Comparison of ENCODE assay signal across 7 mouse cellular contexts in the genomic region with DNA sequence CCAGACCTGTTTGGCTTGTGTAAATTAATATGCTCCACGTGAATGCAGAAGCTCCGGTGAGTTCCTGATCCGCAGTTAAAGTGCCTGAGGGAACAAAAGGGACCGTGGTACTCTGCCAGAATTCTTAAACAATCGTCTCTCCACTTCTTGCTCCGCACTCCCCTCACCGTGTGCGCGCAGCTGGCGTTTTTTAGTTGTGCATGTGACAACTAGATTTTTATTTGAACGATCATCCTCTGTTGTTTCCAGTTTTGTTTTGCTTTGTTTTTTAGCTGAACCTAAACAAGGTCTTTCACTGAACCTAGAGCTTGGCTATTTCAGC. TPM values are rescaled to one million over a fixed set of nuclear protein-coding genes. Genes with fewer than 3 reads are reported as not detected.
A peak's percentile ranks its signal among the peaks of the same experiment; 100 is the strongest.
DNase-seq lines count a peak whose midpoint lies in the region; ATAC-seq and TF ChIP-seq lines count a peak whose summit lies in the region.

No protein-coding gene starts in this region.

- 26% methylated on average over 11 of the region's 11 CpGs for WGBS in lung, embryonic 16.5 days
- 33% methylated on average over 11 of the region's 11 CpGs for WGBS in lung, adult 2 months
- WGBS in forebrain, postnatal 0 days: 12% methylated on average over 11 of the region's 11 CpGs
- 40% methylated on average over 11 of the region's 11 CpGs for WGBS in liver, embryonic 14.5 days (ENCODE audit: insufficient replicate concordance)
- WGBS in stomach, postnatal 0 days: 16% methylated on average over 11 of the region's 11 CpGs

- peak overlapping the region; percentile 84 for H3K27ac ChIP-seq in lung, embryonic 16.5 days (ENCODE audit: low read length)
- H3K27ac ChIP-seq in forebrain, postnatal 0 days (ENCODE audit: low read depth, low read length): peak overlapping the region; percentile 85
- H3K27ac ChIP-seq in liver, embryonic 14.5 days: peak overlapping the region; percentile 34
- peak overlapping the region; percentile 56 for H3K27ac ChIP-seq in stomach, postnatal 0 days (replicated peaks)

- H3K4me3 ChIP-seq in lung, embryonic 16.5 days (ENCODE audit: low read length): no peak overlapping the region
- H3K4me3 ChIP-seq in lung, adult 2 months (replicated peaks; ENCODE audit: extremely low read depth, low read depth, low read length): no peak overlapping the region
- H3K4me3 ChIP-seq in forebrain, postnatal 0 days (ENCODE audit: low read depth, low read length): peak overlapping the region; percentile 40
- H3K4me3 ChIP-seq in liver, embryonic 14.5 days (ENCODE audit: insufficient read depth in 1 of 2, low read depth in 2 of 2, low read length in 2 of 2): no peak overlapping the region
- H3K4me3 ChIP-seq in stomach, postnatal 0 days (ENCODE audit: low read depth, low read length): no peak overlapping the region

- TF ChIP-seq CTCF in lung, adult 2 months (IDR thresholded peaks at IDR 0.05; ENCODE audit: insufficient read depth, low read length): no peak
- no peak for TF ChIP-seq CTCF in forebrain, postnatal 0 days (IDR thresholded peaks at IDR 0.05; ENCODE audit: low read depth)
- no peak for TF ChIP-seq CTCF in liver, embryonic 14.5 days (IDR thresholded peaks at IDR 0.05; ENCODE audit: low read depth)
- TF ChIP-seq CTCF in stomach, postnatal 0 days (IDR thresholded peaks at IDR 0.05; ENCODE audit: low read depth): no peak

- no peak for DNase-seq in lung, adult 2 months
- peak; percentile 72 for DNase-seq in forebrain, postnatal 0 days
- DNase-seq in liver, embryonic 14.5 days (ENCODE audit: low read depth in 3 of 3, low spot score in 3 of 3): no peak
- no peak for DNase-seq in stomach, postnatal 0 days (ENCODE audit: low spot score)
- no peak for DNase-seq in T-cell, adult 2 months (ENCODE audit: low spot score)
- no peak for DNase-seq in testis, postnatal 14 days (ENCODE audit: low spot score)

- H3K4me1 ChIP-seq in lung, embryonic 16.5 days (replicated peaks; ENCODE audit: control insufficient read depth, insufficient read depth, low read length): peaks cover 11% of the 10 kb centered on the region
- no peaks in the 10 kb centered on the region; the same call in 1 of the 2 replicates for H3K4me1 ChIP-seq in lung, adult 2 months (ENCODE audit: control insufficient read depth, insufficient read depth, low read length)
- H3K4me1 ChIP-seq in forebrain, postnatal 0 days (ENCODE audit: insufficient read depth): peaks cover 9% of the 10 kb centered on the region; the same call in 1 of the 2 replicates
- peaks cover 0 to 10% of the 10 kb centered on the region in 2 experiments; a peak in 2 of 4 replicates for H3K4me1 ChIP-seq in liver, embryonic 14.5 days (replicated peaks; ENCODE audit: control insufficient read depth in 2 of 2, insufficient read depth in 2 of 2, low read length in 1 of 2)
- 0 out of 2 replicates have a peak, but pooled peaks cover 4% of the 10 kb centered on the region for H3K4me1 ChIP-seq in stomach, postnatal 0 days (replicated peaks; ENCODE audit: control insufficient read depth, insufficient read depth)

- peak overlapping the region; percentile 73 for H3K4me2 ChIP-seq in lung, embryonic 16.5 days (ENCODE audit: low read depth, low read length)
- peak overlapping the region; percentile 59 for H3K4me2 ChIP-seq in forebrain, postnatal 0 days (ENCODE audit: low read depth)
- H3K4me2 ChIP-seq in liver, embryonic 14.5 days (ENCODE audit: low read depth): peak overlapping the region; percentile 65; the same call in 1 of the 2 replicates
- peak overlapping the region; percentile 59 for H3K4me2 ChIP-seq in stomach, postnatal 0 days (replicated peaks; ENCODE audit: low read depth)

- TF ChIP-seq EP300 in liver, embryonic 14.5 days (IDR thresholded peaks at IDR 0.05; ENCODE audit: low read depth): no peak
- no peak for TF ChIP-seq EP300 in stomach, postnatal 0 days (optimal IDR thresholded peaks at IDR 0.05)

- H3K9ac ChIP-seq in lung, embryonic 16.5 days (ENCODE audit: low read length): peak overlapping the region; percentile 38; the same call in 1 of the 2 replicates
- peak overlapping the region; percentile 67 for H3K9ac ChIP-seq in forebrain, postnatal 0 days
- no peak overlapping the region for H3K9ac ChIP-seq in liver, embryonic 14.5 days (replicated peaks)
- no peak overlapping the region for H3K9ac ChIP-seq in stomach, postnatal 0 days (ENCODE audit: low read length)

- H3K27me3 ChIP-seq in lung, embryonic 16.5 days (ENCODE audit: control insufficient read depth, insufficient read depth, low read depth, low read length): no peaks in the 10 kb centered on the region
- no peaks in the 10 kb centered on the region for H3K27me3 ChIP-seq in forebrain, postnatal 0 days (ENCODE audit: insufficient read depth, low read length)
- H3K27me3 ChIP-seq in liver, embryonic 14.5 days (ENCODE audit: control insufficient read depth, insufficient read depth, low read length): no peaks in the 10 kb centered on the region
- H3K27me3 ChIP-seq in stomach, postnatal 0 days (ENCODE audit: control insufficient read depth, insufficient read depth, low read length): no peaks in the 10 kb centered on the region

- TF ChIP-seq POLR2A in lung, adult 2 months (IDR thresholded peaks at IDR 0.05; ENCODE audit: borderline replicate concordance, extremely low read depth, low read depth, low read length): no peak

- no peak for ATAC-seq in lung, embryonic 16.5 days (ENCODE audit: low read depth)
- no peak for ATAC-seq in forebrain, postnatal 0 days
- ATAC-seq in liver, embryonic 14.5 days (ENCODE audit: insufficient read depth): no peak
- no peak for ATAC-seq in stomach, postnatal 0 days (ENCODE audit: low FRiP score, low TSS enrichment)

- H3K36me3 ChIP-seq in lung, embryonic 16.5 days (ENCODE audit: control insufficient read depth, insufficient read depth, low read length): no peaks in the 10 kb centered on the region
- no peaks in the 10 kb centered on the region for H3K36me3 ChIP-seq in forebrain, postnatal 0 days (ENCODE audit: insufficient read depth)
- no peaks in the 10 kb centered on the region for H3K36me3 ChIP-seq in liver, embryonic 14.5 days (replicated peaks; ENCODE audit: control insufficient read depth, insufficient read depth, low read depth)
- no peaks in the 10 kb centered on the region for H3K36me3 ChIP-seq in stomach, postnatal 0 days (ENCODE audit: control insufficient read depth, insufficient read depth, low read length)

- H3K9me3 ChIP-seq in lung, embryonic 16.5 days (ENCODE audit: control insufficient read depth, low read length): no peaks in the 10 kb centered on the region
- H3K9me3 ChIP-seq in forebrain, postnatal 0 days (ENCODE audit: low read length): no peaks in the 10 kb centered on the region
- no peaks in the 10 kb centered on the region for H3K9me3 ChIP-seq in liver, embryonic 14.5 days (ENCODE audit: control insufficient read depth, low read length)
- no peaks in the 10 kb centered on the region for H3K9me3 ChIP-seq in stomach, postnatal 0 days (ENCODE audit: control insufficient read depth, low read length)

RNA-seq across cellular contexts. Expression of a gene that starts 28.3 kb away (rescaled TPM):
- 20.3 and 20.7 TPM in 2 replicates for polyA plus RNA-seq in lung, embryonic 16.5 days (2015; fragmentation: Nextera tagmentation; extraction: Ambion mirVana)
- 3.7 and 4.6 TPM in 2 replicates for polyA plus RNA-seq in lung, adult 2 months (2012; rRNA removed)
- total RNA-seq in forebrain, postnatal 0 days (2014; rRNA removed): 4.6 and 7.5 TPM in 2 replicates
- polyA plus RNA-seq in forebrain, postnatal 0 days (2015; fragmentation: Nextera tagmentation; extraction: Ambion mirVana): 8.0 and 11.9 TPM in 2 replicates
- polyA plus RNA-seq in liver, embryonic 14.5 days (2012; rRNA removed): 17.7 and 23.1 TPM in 2 replicates
- polyA plus RNA-seq in liver, embryonic 14.5 days (2014; fragmentation: Nextera tagmentation; extraction: Ambion mirVana): 40.2 and 48.1 TPM in 2 replicates
- polyA plus RNA-seq in stomach, postnatal 0 days (2015; fragmentation: Nextera tagmentation; extraction: Ambion mirVana): 44.0 and 44.8 TPM in 2 replicates

RNA-seq across cellular contexts. Expression of a gene that starts 28.4 kb away (rescaled TPM):
- polyA plus RNA-seq in lung, embryonic 16.5 days (2015; fragmentation: Nextera tagmentation; extraction: Ambion mirVana): 0.87 and 1.3 TPM in 2 replicates
- polyA plus RNA-seq in lung, adult 2 months (2012; rRNA removed): 0.03 and 0.05 TPM in 2 replicates
- 36.1 and 38.8 TPM in 2 replicates for total RNA-seq in forebrain, postnatal 0 days (2014; rRNA removed)
- 22.7 and 35.2 TPM in 2 replicates for polyA plus RNA-seq in forebrain, postnatal 0 days (2015; fragmentation: Nextera tagmentation; extraction: Ambion mirVana)
- polyA plus RNA-seq in liver, embryonic 14.5 days (2012; rRNA removed): 0.39 and 0.50 TPM in 2 replicates
- 0.67 and 0.81 TPM in 2 replicates for polyA plus RNA-seq in liver, embryonic 14.5 days (2014; fragmentation: Nextera tagmentation; extraction: Ambion mirVana)
- polyA plus RNA-seq in stomach, postnatal 0 days (2015; fragmentation: Nextera tagmentation; extraction: Ambion mirVana): 0.69 and 0.87 TPM in 2 replicates

RNA-seq across cellular contexts. Expression of a gene that starts 43.7 kb away (rescaled TPM):
- polyA plus RNA-seq in lung, embryonic 16.5 days (2015; fragmentation: Nextera tagmentation; extraction: Ambion mirVana): 2.7 and 3.3 TPM in 2 replicates
- polyA plus RNA-seq in lung, adult 2 months (2012; rRNA removed): 1.3 and 6.2 TPM in 2 replicates
- total RNA-seq in forebrain, postnatal 0 days (2014; rRNA removed): 1.7 and 1.9 TPM in 2 replicates
- 1.7 and 2.1 TPM in 2 replicates for polyA plus RNA-seq in forebrain, postnatal 0 days (2015; fragmentation: Nextera tagmentation; extraction: Ambion mirVana)
- polyA plus RNA-seq in liver, embryonic 14.5 days (2012; rRNA removed): 1.9 and 2.9 TPM in 2 replicates
- 6.4 and 7.4 TPM in 2 replicates for polyA plus RNA-seq in liver, embryonic 14.5 days (2014; fragmentation: Nextera tagmentation; extraction: Ambion mirVana)
- 34.6 and 37.7 TPM in 2 replicates for polyA plus RNA-seq in stomach, postnatal 0 days (2015; fragmentation: Nextera tagmentation; extraction: Ambion mirVana)

RNA-seq across cellular contexts. Expression of a gene that starts 51.4 kb away (rescaled TPM):
- polyA plus RNA-seq in lung, embryonic 16.5 days (2015; fragmentation: Nextera tagmentation; extraction: Ambion mirVana): 29.7 and 30.3 TPM in 2 replicates
- polyA plus RNA-seq in lung, adult 2 months (2012; rRNA removed): 2.3 and 3.6 TPM in 2 replicates
- 10.3 and 12.7 TPM in 2 replicates for total RNA-seq in forebrain, postnatal 0 days (2014; rRNA removed)
- polyA plus RNA-seq in forebrain, postnatal 0 days (2015; fragmentation: Nextera tagmentation; extraction: Ambion mirVana): 11.9 and 12.8 TPM in 2 replicates
- 4.7 and 8.9 TPM in 2 replicates for polyA plus RNA-seq in liver, embryonic 14.5 days (2012; rRNA removed)
- 17.6 and 18.1 TPM in 2 replicates for polyA plus RNA-seq in liver, embryonic 14.5 days (2014; fragmentation: Nextera tagmentation; extraction: Ambion mirVana)
- 21.1 and 23.5 TPM in 2 replicates for polyA plus RNA-seq in stomach, postnatal 0 days (2015; fragmentation: Nextera tagmentation; extraction: Ambion mirVana)

Comparison
In these comparisons a context has a peak if more than half of its experiments do, and no peak if none do; other contexts are left out.
1. H3K27ac ChIP-seq: peak in every context shown above with its lines; median percentile 85 in forebrain, postnatal 0 days; 84 in lung, embryonic 16.5 days; 56 in stomach, postnatal 0 days; 34 in liver, embryonic 14.5 days.
2. H3K9ac ChIP-seq: peak in lung, embryonic 16.5 days (single experiment) and forebrain, postnatal 0 days (single experiment); none in liver, embryonic 14.5 days (single experiment) and stomach, postnatal 0 days (single experiment).
3. RNA of a gene that starts 28.4 kb away (polyA plus RNA-seq): 22.7 to 35.2 TPM in forebrain, postnatal 0 days; 0.87 to 1.3 TPM in lung, embryonic 16.5 days, 0.39 to 0.81 TPM in liver, embryonic 14.5 days, 0.69 to 0.87 TPM in stomach, postnatal 0 days and 0.03 to 0.05 TPM in lung, adult 2 months; every median in the first group is over 10 times any median in the second.
4. Peak in every context shown above with its lines, with median percentiles within 50 percentile points of each other: H3K4me2 ChIP-seq.